Mouse (Mus musculus) thymus, postnatal 4 days (tissue): Measurements from ENCODE around the gene Slc8a1.

Experiments
- DNase-seq: peaks from one replicate; pipeline ENCODE4 v3.0.0; 2021

Slc8a1 gene

GRCm38 (mm10) chr17:81669062-81669815, 68.9 kb downstream of the Slc8a1 start:
- DNase-seq, result peak; percentile 9

GRCm38 (mm10) chr17:81668466-81668865, 69.7 kb downstream of the Slc8a1 start:
- no peak for DNase-seq

- DNase-seq, result no peak
These were observed 70.2 kb downstream of the Slc8a1 start for GRCm38 (mm10) chr17:81667935-81668334.

- DNase-seq, result no peak
These were observed 71.6 kb downstream of the Slc8a1 start for GRCm38 (mm10) chr17:81666551-81666950.

- no peak for DNase-seq
These were observed 73.3 kb downstream of the Slc8a1 start for GRCm38 (mm10) chr17:81664916-81665315.

GRCm38 (mm10) chr17:81657828-81658227, 80.3 kb downstream of the Slc8a1 start:
- no peak for DNase-seq

- no peak for DNase-seq
These were observed 83.6 kb downstream of the Slc8a1 start for GRCm38 (mm10) chr17:81654548-81654947.

GRCm38 (mm10) chr17:81652958-81653357, 85.2 kb downstream of the Slc8a1 start:
- DNase-seq, result no peak

GRCm38 (mm10) chr17:81636822-81637221, 101.4 kb downstream of the Slc8a1 start:
- DNase-seq, result no peak

- DNase-seq, result no peak
These were observed 107.7 kb downstream of the Slc8a1 start for GRCm38 (mm10) chr17:81630471-81630870.

GRCm38 (mm10) chr17:81621188-81621644, 117.0 kb downstream of the Slc8a1 start:
- no peak for DNase-seq

GRCm38 (mm10) chr17:81618461-81618860, 119.7 kb downstream of the Slc8a1 start:
- DNase-seq, result no peak

- DNase-seq, result no peak
These were observed 121.9 kb downstream of the Slc8a1 start for GRCm38 (mm10) chr17:81616326-81616725.

- no peak for DNase-seq
These were observed 122.8 kb downstream of the Slc8a1 start for GRCm38 (mm10) chr17:81615391-81615790.

GRCm38 (mm10) chr17:81607515-81607914, 130.7 kb downstream of the Slc8a1 start:
- no peak for DNase-seq

- DNase-seq, result no peak
These were observed 132.1 kb downstream of the Slc8a1 start for GRCm38 (mm10) chr17:81606084-81606483.

- DNase-seq, result no peak
These were observed 132.9 kb downstream of the Slc8a1 start for GRCm38 (mm10) chr17:81605219-81605660.

- no peak for DNase-seq
These were observed 139.1 kb downstream of the Slc8a1 start for GRCm38 (mm10) chr17:81599072-81599471.

- DNase-seq, result no peak
These were observed 148.4 kb downstream of the Slc8a1 start for GRCm38 (mm10) chr17:81589791-81590190.

GRCm38 (mm10) chr17:81586759-81587158, 151.4 kb downstream of the Slc8a1 start:
- no peak for DNase-seq

- no peak for DNase-seq
These were observed 158.3 kb downstream of the Slc8a1 start for GRCm38 (mm10) chr17:81579728-81580425.

- no peak for DNase-seq
These were observed 161.3 kb downstream of the Slc8a1 start for GRCm38 (mm10) chr17:81576893-81577292.

- DNase-seq, result no peak
These were observed 172.4 kb downstream of the Slc8a1 start for GRCm38 (mm10) chr17:81565634-81566372.
